Mouse (Mus musculus) small intestine, adult 2 months (tissue): ENCODE measurements around the gene Fut9. TPM values are rescaled to one million over a fixed set of nuclear protein-coding genes. Genes with fewer than 3 reads are reported as not detected.

ENCODE experiments used
- H3K27ac ChIP-seq: fragments of 200-500 bp; 2 replicates; pipeline ENCODE4 v1.5.1; 2012; ENCODE audit warnings: low read depth, low read length, control low read depth, inconsistent platforms; ENCODE audit not compliant: insufficient read depth
- H3K27me3 ChIP-seq: fragments of 200-500 bp; 2 replicates; pipeline ENCODE4 v1.6.1; 2012; ENCODE audit warnings: mild to moderate bottlenecking, moderate library complexity, low read length, inconsistent platforms; ENCODE audit not compliant: control insufficient read depth, insufficient read depth
- H3K36me3 ChIP-seq: fragments of 200-500 bp; 2 replicates; pipeline ENCODE4 v1.6.1; 2012; ENCODE audit warnings: mild to moderate bottlenecking, low read length, control low read depth, inconsistent platforms; ENCODE audit not compliant: control insufficient read depth, insufficient read depth
- H3K4me1 ChIP-seq: fragments of 200-500 bp; 2 replicates; pipeline ENCODE4 v1.6.1; 2012; ENCODE audit warnings: low read length, inconsistent platforms, mixed read lengths; ENCODE audit not compliant: control insufficient read depth, insufficient read depth, insufficient read length
- H3K4me3 ChIP-seq: fragments of 200-500 bp; 2 replicates; pipeline ENCODE4 v1.5.1; 2012; ENCODE audit warnings: low read depth, mild to moderate bottlenecking, control low read depth, inconsistent platforms, low read length, moderate library complexity
- CTCF ChIP-seq: fragments of 200-500 bp; IDR thresholded peaks from 2 replicates; pipeline ENCODE4 v1.5.1; 2012; ENCODE audit warnings: low read depth, mild to moderate bottlenecking, control low read depth, inconsistent platforms, low read length, moderate library complexity, mixed read lengths; ENCODE audit not compliant: insufficient replicate concordance, insufficient read length; ENCODE audit errors: extremely low read depth
- POLR2A ChIP-seq: fragments of 200-500 bp; IDR thresholded peaks from 2 replicates; pipeline ENCODE4 v1.6.1; 2012; ENCODE audit warnings: low read depth, mild to moderate bottlenecking, control low read depth, inconsistent platforms, low read length, moderate library complexity
- WGBS: fragments of 180-500 bp; shearing (Covaris S2); methylation state at CpG from one replicate; pipeline ENCODE4 v1.1.7; 2018; 5-methylcytosine and 5-hydroxymethylcytosine counted together
- polyA plus RNA-seq: library from polyadenylated mRNA; depleted of rRNA; stranded (reverse); fragments of >200 nt; gene quantifications from 2 replicates; pipeline ENCODE4 v1.2.3, GENCODE M21; 2012

The Fut9 gene
- polyA plus RNA-seq, 1 experiment = not detected

DNA sequence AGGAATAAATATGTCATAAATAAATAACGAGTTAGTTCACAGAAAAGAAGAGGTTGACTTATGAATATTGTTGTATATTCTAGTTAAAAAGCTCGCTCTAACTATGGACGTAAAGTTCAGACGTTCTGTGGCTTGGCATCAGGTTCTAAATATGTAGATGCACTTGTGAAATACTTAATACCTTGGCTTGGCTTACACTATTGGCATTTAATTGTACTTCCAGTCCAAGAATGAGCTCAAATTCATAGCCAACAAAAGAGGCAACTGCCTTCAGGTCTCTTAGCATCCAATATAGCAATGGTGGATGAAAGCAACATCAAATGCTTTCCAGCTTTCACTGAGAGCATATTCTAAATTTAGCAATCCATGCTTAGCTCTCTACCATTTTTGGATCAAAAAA, 182.7 kb downstream of the Fut9 start:
- no peak overlapping the region for H3K4me3 ChIP-seq
- no peaks in the 10 kb centered on the region for H3K27me3 ChIP-seq
- no peaks in the 10 kb centered on the region for H3K36me3 ChIP-seq
- no peak for TF ChIP-seq CTCF
- TF ChIP-seq POLR2A = no peak
- WGBS = 75% methylated on average over 4 of the region's 4 CpGs
- no peak overlapping the region for H3K27ac ChIP-seq
- H3K4me1 ChIP-seq = no peaks in the 10 kb centered on the region

DNA sequence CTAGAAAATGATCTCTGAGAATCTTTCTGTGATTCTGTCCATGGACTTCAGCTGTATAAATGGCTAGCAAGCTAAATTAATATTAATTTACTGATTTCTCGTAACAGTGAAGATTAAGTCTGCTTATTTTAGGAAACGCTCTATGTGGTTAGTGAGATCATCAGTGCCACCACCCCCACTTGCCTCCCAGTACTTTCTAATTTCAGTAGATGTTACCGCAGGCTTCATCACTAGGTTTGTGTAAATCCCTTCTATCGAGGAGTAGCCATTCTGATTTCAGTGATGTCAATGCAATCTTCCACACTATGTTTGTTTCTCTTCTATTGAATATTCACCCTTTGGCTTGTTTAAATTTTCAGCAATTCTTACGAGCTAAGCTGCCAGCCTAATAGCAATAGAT, 186.6 kb downstream of the Fut9 start:
- TF ChIP-seq POLR2A = no peak
- TF ChIP-seq CTCF = no peak
- no peaks in the 10 kb centered on the region for H3K4me1 ChIP-seq
- H3K36me3 ChIP-seq = no peaks in the 10 kb centered on the region
- H3K27ac ChIP-seq = no peak overlapping the region
- WGBS = 84% methylated on average over 5 of the region's 5 CpGs
- no peak overlapping the region for H3K4me3 ChIP-seq
- no peaks in the 10 kb centered on the region for H3K27me3 ChIP-seq

DNA sequence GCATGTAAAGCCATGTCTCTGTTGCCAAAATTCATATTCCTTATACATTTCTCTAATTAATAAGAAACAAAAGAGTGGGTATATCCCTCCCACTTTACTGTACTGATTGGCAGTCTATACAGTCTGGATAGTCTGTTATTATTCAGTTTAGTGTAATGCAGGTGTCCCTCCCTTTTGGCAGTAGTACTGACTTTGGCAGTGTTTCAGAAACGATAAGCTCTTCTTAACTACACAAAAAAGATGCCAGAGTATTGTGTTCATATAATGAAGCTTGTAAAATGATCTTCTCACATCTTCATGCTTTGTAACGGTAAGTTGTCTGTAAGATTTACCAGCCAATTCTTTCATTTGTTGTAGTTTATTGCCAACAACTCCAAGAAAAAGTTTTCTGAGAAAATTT, 189.6 kb downstream of the Fut9 start:
- no peak overlapping the region for H3K27ac ChIP-seq
- WGBS = 55% methylated on average over 2 of the region's 2 CpGs
- H3K4me1 ChIP-seq = no peaks in the 10 kb centered on the region
- H3K27me3 ChIP-seq = no peaks in the 10 kb centered on the region
- no peak overlapping the region for H3K4me3 ChIP-seq
- H3K36me3 ChIP-seq = no peaks in the 10 kb centered on the region
- TF ChIP-seq CTCF (no peak), POLR2A (no peak)

DNA sequence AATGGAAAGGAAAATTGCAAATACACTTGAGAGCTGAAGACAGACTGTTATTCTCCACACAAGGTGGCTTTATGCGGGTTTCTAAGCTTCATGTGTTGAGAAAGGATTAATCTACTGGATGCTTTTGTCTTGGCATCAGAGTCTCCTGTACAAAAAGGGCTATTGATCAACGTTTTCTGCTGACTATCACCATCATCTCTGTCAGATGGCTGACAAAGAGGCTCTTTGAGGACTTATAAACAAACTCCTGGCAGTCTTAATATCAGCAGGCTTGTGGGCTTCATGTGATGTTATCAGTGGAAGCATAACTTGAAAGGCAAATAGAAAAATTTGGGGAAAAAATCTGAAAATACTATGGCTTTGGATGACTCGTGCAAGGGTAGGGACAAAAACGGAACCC, 206.8 kb downstream of the Fut9 start:
- H3K36me3 ChIP-seq = no peaks in the 10 kb centered on the region

More for the DNA sequence above, 206.8 kb downstream of the Fut9 start:
- Histone ChIP-seq H3K4me1 (no peaks in the 10 kb centered on the region), H3K27ac (no peak overlapping the region), H3K4me3 (no peak overlapping the region), H3K27me3 (no peaks in the 10 kb centered on the region)
- no peak for TF ChIP-seq POLR2A
- TF ChIP-seq CTCF = no peak
- WGBS = 72% methylated on average over 4 of the region's 4 CpGs
